Mouse (Mus musculus) small intestine, adult 2 months (tissue): ENCODE results near the gene Cacna1d. TPM values are rescaled to one million over a fixed set of nuclear protein-coding genes. Genes with fewer than 3 reads are reported as not detected.

Source experiments
- H3K27ac ChIP-seq: fragments of 200-500 bp; 2 replicates; pipeline ENCODE4 v1.5.1; 2012; ENCODE audit warnings: low read depth, low read length, control low read depth, inconsistent platforms; ENCODE audit not compliant: insufficient read depth
- H3K27me3 ChIP-seq: fragments of 200-500 bp; 2 replicates; pipeline ENCODE4 v1.6.1; 2012; ENCODE audit warnings: mild to moderate bottlenecking, moderate library complexity, low read length, inconsistent platforms; ENCODE audit not compliant: control insufficient read depth, insufficient read depth
- H3K36me3 ChIP-seq: fragments of 200-500 bp; 2 replicates; pipeline ENCODE4 v1.6.1; 2012; ENCODE audit warnings: mild to moderate bottlenecking, low read length, control low read depth, inconsistent platforms; ENCODE audit not compliant: control insufficient read depth, insufficient read depth
- H3K4me1 ChIP-seq: fragments of 200-500 bp; 2 replicates; pipeline ENCODE4 v1.6.1; 2012; ENCODE audit warnings: low read length, inconsistent platforms, mixed read lengths; ENCODE audit not compliant: control insufficient read depth, insufficient read depth, insufficient read length
- H3K4me3 ChIP-seq: fragments of 200-500 bp; 2 replicates; pipeline ENCODE4 v1.5.1; 2012; ENCODE audit warnings: low read depth, mild to moderate bottlenecking, control low read depth, inconsistent platforms, low read length, moderate library complexity
- CTCF ChIP-seq: fragments of 200-500 bp; IDR thresholded peaks from 2 replicates; pipeline ENCODE4 v1.5.1; 2012; ENCODE audit warnings: low read depth, mild to moderate bottlenecking, control low read depth, inconsistent platforms, low read length, moderate library complexity, mixed read lengths; ENCODE audit not compliant: insufficient replicate concordance, insufficient read length; ENCODE audit errors: extremely low read depth
- POLR2A ChIP-seq: fragments of 200-500 bp; IDR thresholded peaks from 2 replicates; pipeline ENCODE4 v1.6.1; 2012; ENCODE audit warnings: low read depth, mild to moderate bottlenecking, control low read depth, inconsistent platforms, low read length, moderate library complexity
- WGBS: fragments of 180-500 bp; shearing (Covaris S2); methylation state at CpG from one replicate; pipeline ENCODE4 v1.1.7; 2018; 5-methylcytosine and 5-hydroxymethylcytosine counted together
- polyA plus RNA-seq: library from polyadenylated mRNA; depleted of rRNA; stranded (reverse); fragments of >200 nt; gene quantifications from 2 replicates; pipeline ENCODE4 v1.2.3, GENCODE M21; 2012

Cacna1d gene
- polyA plus RNA-seq, 1 experiment = 2.3 TPM

DNA sequence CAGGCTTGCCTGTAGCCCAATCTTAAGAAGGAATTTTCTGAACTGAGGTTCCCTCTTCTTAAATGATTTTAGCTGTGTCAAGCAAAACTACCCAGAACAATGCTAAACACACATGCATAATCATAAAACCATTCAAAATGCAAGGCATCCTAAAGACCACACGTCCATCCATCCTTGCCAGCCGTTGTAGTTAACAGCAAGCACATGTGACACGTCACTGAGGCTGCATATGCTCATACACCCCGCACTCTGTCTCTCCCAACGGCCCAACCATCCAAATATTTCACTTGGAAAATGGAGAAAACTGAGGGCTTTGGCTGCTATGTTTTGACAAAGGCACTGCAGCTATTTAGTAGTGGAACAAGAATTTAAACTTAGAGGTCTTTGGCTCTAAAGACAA lies 220.9 kb downstream of the Cacna1d start:
- no peaks in the 10 kb centered on the region for H3K4me1 ChIP-seq
- TF ChIP-seq POLR2A = no peak
- TF ChIP-seq CTCF = no peak
- H3K36me3 ChIP-seq = no peaks in the 10 kb centered on the region
- WGBS = 79% methylated on average over 5 of the region's 5 CpGs
- no peak overlapping the region for H3K4me3 ChIP-seq
- no peaks in the 10 kb centered on the region for H3K27me3 ChIP-seq
- H3K27ac ChIP-seq = no peak overlapping the region

DNA sequence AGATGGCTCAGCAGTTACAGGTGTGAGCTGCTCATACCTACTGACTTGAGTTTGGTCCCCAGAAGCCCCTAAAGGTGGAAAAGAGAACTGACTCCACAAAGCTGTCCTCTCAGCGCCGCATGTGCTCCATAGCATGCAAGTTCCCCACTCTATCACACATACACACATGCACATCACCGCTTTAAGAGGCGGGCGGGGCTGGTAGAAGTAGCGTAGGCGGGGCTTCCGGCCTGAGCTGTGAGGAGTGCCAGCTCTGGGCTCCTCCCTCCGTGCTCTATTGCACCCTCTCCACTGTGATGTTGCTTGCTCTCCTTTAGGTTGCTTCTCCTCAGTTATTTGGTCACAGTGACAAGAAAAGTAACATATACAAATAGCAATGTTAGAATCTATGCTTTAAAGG lies 225.5 kb downstream of the Cacna1d start:
- Histone ChIP-seq H3K4me1 (no peaks in the 10 kb centered on the region), H3K27me3 (no peaks in the 10 kb centered on the region), H3K4me3 (no peak overlapping the region), H3K36me3 (no peaks in the 10 kb centered on the region), H3K27ac (no peak overlapping the region)
- 50% methylated on average over 9 of the region's 9 CpGs for WGBS
- TF ChIP-seq CTCF = no peak
- no peak for TF ChIP-seq POLR2A

DNA sequence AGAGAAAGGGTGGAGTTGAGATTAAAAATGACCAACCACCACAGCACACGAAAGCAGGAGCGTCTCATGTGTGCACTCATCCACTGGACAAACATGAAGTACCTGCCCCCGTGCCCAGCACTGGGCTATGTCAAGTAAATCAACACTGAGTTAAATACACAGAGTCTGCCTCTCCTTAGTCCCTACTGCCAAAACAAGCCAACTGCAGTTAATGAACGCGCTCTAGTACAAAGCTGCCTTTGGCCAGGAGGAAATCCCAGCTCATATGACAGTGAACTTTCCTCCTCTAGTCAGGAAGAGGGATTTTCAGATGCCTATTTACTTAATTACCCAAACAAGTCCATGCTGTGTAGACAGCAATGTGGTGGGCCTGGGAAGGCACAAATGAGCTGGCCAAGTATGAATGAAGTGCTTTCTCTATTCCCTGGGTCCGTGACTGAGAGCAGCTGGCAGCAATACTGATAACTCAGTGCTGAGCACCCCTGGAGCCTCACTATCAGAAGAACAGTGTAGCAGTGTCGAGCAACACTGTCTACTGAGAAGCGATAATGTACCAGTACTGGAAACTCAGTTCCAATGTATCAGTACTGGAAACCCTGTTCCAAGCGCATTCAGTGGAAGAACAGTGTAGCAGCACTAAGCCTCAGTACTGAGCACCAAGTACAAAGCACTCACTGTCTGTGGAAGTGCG lies 229.5 kb downstream of the Cacna1d start:
- 63% methylated on average over 10 of the region's 10 CpGs for WGBS
- Histone ChIP-seq H3K27me3 (no peaks in the 10 kb centered on the region), H3K4me3 (no peak overlapping the region), H3K36me3 (no peaks in the 10 kb centered on the region), H3K4me1 (no peaks in the 10 kb centered on the region), H3K27ac (no peak overlapping the region)
- TF ChIP-seq POLR2A = no peak
- no peak for TF ChIP-seq CTCF

DNA sequence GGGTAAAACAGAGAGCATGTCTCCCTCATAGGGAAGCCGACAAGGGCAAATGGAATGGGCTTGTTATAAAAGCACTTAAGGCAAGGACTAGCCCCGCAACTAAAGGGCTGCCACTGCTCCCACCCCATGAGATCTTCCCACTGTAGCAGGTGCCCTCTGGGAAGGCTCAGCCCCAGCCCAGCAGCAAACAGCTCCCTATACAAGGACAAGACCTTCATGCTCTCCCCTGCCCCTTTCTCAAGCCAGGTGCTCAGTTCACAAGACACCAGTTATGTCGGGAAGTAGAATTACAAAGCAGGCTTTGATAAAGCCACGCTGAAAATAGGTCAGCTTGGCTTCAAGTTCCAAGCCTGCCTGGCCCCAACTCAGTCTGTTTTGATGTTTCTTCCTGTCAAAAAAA lies 233.6 kb downstream of the Cacna1d start:
- Histone ChIP-seq H3K4me1 (peaks cover 3% of the 10 kb centered on the region; the same call in 1 of the 2 replicates), H3K36me3 (no peaks in the 10 kb centered on the region), H3K27ac (no peak overlapping the region), H3K27me3 (no peaks in the 10 kb centered on the region), H3K4me3 (no peak overlapping the region)
- 62% methylated on average over 4 of the region's 4 CpGs for WGBS
- no peak for TF ChIP-seq CTCF
- no peak for TF ChIP-seq POLR2A

DNA sequence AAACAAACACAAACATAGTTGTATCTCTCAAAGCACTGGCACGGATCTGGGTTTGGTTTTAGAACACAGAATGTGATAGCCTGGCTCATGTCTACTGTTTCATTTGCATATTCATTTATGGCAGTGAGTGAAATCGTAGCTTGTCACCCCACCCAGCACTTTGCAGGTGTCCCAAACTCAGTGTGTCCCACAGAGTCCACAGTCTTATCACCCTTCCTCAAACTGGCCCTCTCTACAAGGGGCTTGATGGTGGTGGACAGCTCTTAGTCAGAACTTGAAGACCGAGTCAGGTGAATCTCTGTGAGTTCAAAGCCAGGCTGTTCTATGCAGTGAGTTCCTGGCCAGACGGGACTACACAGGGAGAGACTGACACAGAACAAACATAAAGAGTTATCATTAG lies 234.8 kb downstream of the Cacna1d start:
- Histone ChIP-seq H3K27me3 (no peaks in the 10 kb centered on the region), H3K27ac (no peak overlapping the region), H3K4me3 (no peak overlapping the region), H3K36me3 (no peaks in the 10 kb centered on the region), H3K4me1 (peaks cover 3% of the 10 kb centered on the region; the same call in 1 of the 2 replicates)
- 34% methylated on average over 4 of the region's 4 CpGs for WGBS
- TF ChIP-seq POLR2A (no peak), CTCF (no peak)

DNA sequence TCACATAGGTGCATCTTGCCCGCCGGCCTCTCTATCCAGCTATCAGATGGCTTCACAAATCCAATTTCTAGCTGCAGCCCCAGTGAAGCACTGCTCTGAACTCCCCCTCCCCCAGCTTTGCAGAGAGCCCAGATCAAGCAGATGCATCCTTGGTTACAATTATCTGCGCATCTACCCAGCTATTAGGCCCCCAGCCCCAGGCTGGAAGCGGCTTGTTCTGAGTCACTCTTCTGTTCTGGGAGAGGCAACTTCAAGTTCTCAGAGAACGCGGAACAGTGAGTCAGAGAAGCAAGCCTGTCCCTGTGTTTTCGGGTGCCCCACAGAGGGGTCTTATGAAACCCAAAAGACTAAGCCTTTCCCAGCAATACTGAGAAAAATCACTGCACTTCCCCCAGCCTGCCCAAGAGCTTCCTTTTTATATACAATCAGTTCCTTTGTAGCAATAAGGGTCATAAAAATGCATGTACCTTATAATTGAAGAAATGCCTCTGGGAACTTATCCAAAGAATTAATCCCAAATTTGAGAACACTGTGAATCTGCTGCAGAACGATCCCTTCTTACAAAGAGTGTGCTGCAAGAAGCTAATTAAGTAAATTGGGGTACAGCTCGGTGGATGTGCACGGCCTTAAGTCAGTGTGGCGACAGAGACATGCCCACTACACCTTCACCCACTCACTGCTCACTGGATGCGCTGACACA lies 235.4 kb downstream of the Cacna1d start:
- WGBS = 84% methylated on average over 12 of the region's 12 CpGs
- Histone ChIP-seq H3K27ac (no peak overlapping the region), H3K36me3 (no peaks in the 10 kb centered on the region), H3K4me3 (no peak overlapping the region), H3K27me3 (no peaks in the 10 kb centered on the region), H3K4me1 (peaks cover 3% of the 10 kb centered on the region; the same call in 1 of the 2 replicates)
- TF ChIP-seq POLR2A (no peak), CTCF (no peak)

DNA sequence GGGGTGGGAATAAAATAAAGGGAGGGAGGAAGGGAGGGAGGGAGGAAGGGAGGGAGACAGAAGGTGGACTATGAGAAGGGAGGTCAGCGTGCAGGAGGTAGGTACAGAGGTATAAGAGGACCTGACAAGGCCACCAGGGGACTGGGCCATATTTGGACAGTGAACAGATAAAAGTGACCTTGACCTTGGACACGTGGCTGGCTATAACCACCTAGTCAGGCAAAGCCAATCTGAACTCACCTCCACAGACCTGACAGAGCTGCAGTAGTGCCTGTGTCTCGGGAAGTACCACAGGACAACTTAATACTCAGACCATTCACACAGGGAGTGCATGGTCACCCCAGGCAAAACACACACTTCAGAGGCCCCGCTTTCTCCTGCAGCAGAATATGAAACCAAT lies 236.5 kb downstream of the Cacna1d start:
- no peak for TF ChIP-seq CTCF
- TF ChIP-seq POLR2A = no peak
- H3K4me3 ChIP-seq = no peak overlapping the region
- no peak overlapping the region for H3K27ac ChIP-seq
- 65% methylated on average over 4 of the region's 4 CpGs for WGBS
- H3K36me3 ChIP-seq = no peaks in the 10 kb centered on the region
- peaks cover 3% of the 10 kb centered on the region; the same call in 1 of the 2 replicates for H3K4me1 ChIP-seq
- H3K27me3 ChIP-seq = no peaks in the 10 kb centered on the region
